Mouse (Mus musculus) activated CD4-positive, CD25-positive, alpha-beta regulatory T cell (primary cell): ENCODE data around the gene Smim8. TPM values are rescaled to one million over a fixed set of nuclear protein-coding genes. Genes with fewer than 3 reads are reported as not detected.

Experiments used
- polyA plus RNA-seq, 2 experiments: library from polyadenylated mRNA; unstranded; fragments of 100-300 nt; shearing (Covaris generic); gene quantifications; one replicate each; pipeline ENCODE4 v1.2.1; 2017

Smim8 gene
- 10 to 100 TPM; 68.7 to 86.7 TPM for polyA plus RNA-seq

GRCm38 (mm10) chr4:34777677-34778527, at the start of gene Smim8:
Gene Smim8 (minus strand): TSS chr4:34778423.

GRCm38 (mm10) chr4:34756163-34756562, 22.1 kb downstream of the Smim8 start, which contains the start of gene Gm136:
Gene Gm136 (minus strand): TSS chr4:34756263.

GRCm38 (mm10) chr4:34729851-34730341, 48.3 kb downstream of the Smim8 start, which contains the start of gene Cfap206:
Gene Cfap206 (minus strand): TSS chr4:34730206.

Other genes with a start within 250 kb of the Smim8 start
- 10 to 100 TPM; 61.0 to 68.5 TPM for gene Akirin2, start 227.5 kb downstream of the Smim8 start, polyA plus RNA-seq
- 100 to 1,000 TPM in 1 of 2 experiments, 10 to 100 TPM in 1; 90.1 to 112 TPM for gene Orc3, start 163.5 kb downstream of the Smim8 start, polyA plus RNA-seq
- 10 to 100 TPM; 40.5 to 44.9 TPM for gene Rars2, start 163.5 kb downstream of the Smim8 start, polyA plus RNA-seq
- 10 to 100 TPM; 20.0 to 29.9 TPM for gene Slc35a1, start 91.0 kb downstream of the Smim8 start, polyA plus RNA-seq
- gene Cfap206, start 48.2 kb downstream of the Smim8 start, polyA plus RNA-seq, result under 1 TPM in 1 of 2 experiments, not detected in 1; 0.57 TPM
- not detected for gene Gm136, start 22.2 kb downstream of the Smim8 start, polyA plus RNA-seq
- 10 to 100 TPM; 39.8 to 41.3 TPM for gene Zfp292, start 104.5 kb upstream of the Smim8 start, polyA plus RNA-seq
- under 1 TPM in 1 of 2 experiments, not detected in 1; 0.32 TPM for gene Cga, start 115.4 kb upstream of the Smim8 start, polyA plus RNA-seq